Mouse (Mus musculus) embryonic facial prominence, embryonic 12.5 days (tissue): ENCODE data around the gene Nck2. TPM values are rescaled to one million over a fixed set of nuclear protein-coding genes. Genes with fewer than 3 reads are reported as not detected.
A peak's percentile ranks its signal among the peaks of the same experiment; 100 is the strongest.
"Not testable (repeated sequence)": the region's sequence is repeated elsewhere in the genome, so short reads cannot be mapped to it uniquely, and the experiment has no call there.

Experiments used
- ATAC-seq: fragments of 200-750 bp; cut with Nextera tagmentation; 2 replicates; pipeline ENCODE4 v1.8.0; 2017; ENCODE audit not compliant: insufficient number of reproducible peaks, insufficient read depth, low FRiP score, low TSS enrichment
- H3K27ac ChIP-seq: fragments of 300-500 bp; sonication (generic); 2 replicates; pipeline ENCODE4 v1.5.1; 2016; ENCODE audit warnings: mild to moderate bottlenecking
- H3K27me3 ChIP-seq: fragments of 300-500 bp; sonication (generic); 2 replicates; pipeline ENCODE4 v1.6.1; 2016; ENCODE audit warnings: mild to moderate bottlenecking, moderate library complexity
- H3K36me3 ChIP-seq: fragments of 300-500 bp; sonication (generic); 2 replicates; pipeline ENCODE4 v1.6.1; 2016; ENCODE audit warnings: mild to moderate bottlenecking
- H3K4me1 ChIP-seq: fragments of 300-500 bp; sonication (generic); 2 replicates; pipeline ENCODE4 v1.6.1; 2016
- H3K4me2 ChIP-seq: fragments of 300-500 bp; sonication (generic); replicated peaks from 2 replicates; pipeline ENCODE4 v1.6.1; 2016; ENCODE audit warnings: mild to moderate bottlenecking, moderate library complexity
- H3K4me3 ChIP-seq: fragments of 300-500 bp; sonication (generic); 2 replicates; pipeline ENCODE4 v1.5.1; 2016; ENCODE audit warnings: mild to moderate bottlenecking
- H3K9ac ChIP-seq: fragments of 300-500 bp; sonication (generic); 2 replicates; pipeline ENCODE4 v1.6.1; 2016; ENCODE audit warnings: mild to moderate bottlenecking, moderate library complexity
- H3K9me3 ChIP-seq: fragments of 300-500 bp; sonication (generic); 2 replicates; pipeline ENCODE4 v1.6.1; 2016; ENCODE audit warnings: mild to moderate bottlenecking, moderate library complexity
- WGBS: fragments of 180-500 bp; shearing (Covaris S2); methylation state at CpG from one replicate; pipeline ENCODE4 v1.1.7; 2016; 5-methylcytosine and 5-hydroxymethylcytosine counted together
- polyA plus RNA-seq: library from polyadenylated mRNA; unstranded; fragments of >200 nt; fragmentation: Nextera tagmentation; extraction: Ambion mirVana; gene quantifications from 2 replicates; pipeline ENCODE4 v1.2.1, GENCODE M21; 2016

Nck2 gene
- polyA plus RNA-seq, 1 experiment from 2014 or later: 62.5 TPM

DNA sequence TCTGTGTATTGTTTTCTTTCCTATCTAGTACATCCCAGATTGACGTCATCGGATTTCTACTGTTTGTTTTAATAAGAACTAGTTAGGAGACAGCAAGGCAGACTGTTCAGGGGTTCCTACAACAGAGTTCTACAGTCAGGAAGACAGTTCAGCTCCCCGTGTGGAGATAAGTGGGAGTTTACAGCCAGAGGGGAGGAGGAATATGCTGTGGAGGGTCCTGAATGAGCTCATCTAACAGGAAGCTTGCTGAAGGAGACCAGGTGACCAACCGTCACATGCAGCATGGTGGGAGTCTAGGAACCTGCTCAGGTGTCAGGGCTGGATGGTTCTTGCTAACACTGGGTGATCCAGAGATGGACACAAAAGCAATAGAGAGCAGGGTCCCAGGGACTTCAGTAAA is 87.9 kb downstream of the Nck2 start:
- no peak overlapping the region for H3K4me2 ChIP-seq
- no peaks in the 10 kb centered on the region for H3K9me3 ChIP-seq
- H3K27ac ChIP-seq: no peak overlapping the region
- H3K27me3 ChIP-seq: no peaks in the 10 kb centered on the region
- peaks cover 7% of the 10 kb centered on the region; the same call in 1 of the 2 replicates for H3K4me1 ChIP-seq
- no peak overlapping the region for H3K4me3 ChIP-seq
- ATAC-seq: 0 out of 2 replicates have a peak, but pooled peaks have one; percentile 15
- 55% methylated on average over 4 of the region's 4 CpGs for WGBS
- H3K36me3 ChIP-seq: peaks cover 13% of the 10 kb centered on the region; the same call in 1 of the 2 replicates
- no peak overlapping the region for H3K9ac ChIP-seq

DNA sequence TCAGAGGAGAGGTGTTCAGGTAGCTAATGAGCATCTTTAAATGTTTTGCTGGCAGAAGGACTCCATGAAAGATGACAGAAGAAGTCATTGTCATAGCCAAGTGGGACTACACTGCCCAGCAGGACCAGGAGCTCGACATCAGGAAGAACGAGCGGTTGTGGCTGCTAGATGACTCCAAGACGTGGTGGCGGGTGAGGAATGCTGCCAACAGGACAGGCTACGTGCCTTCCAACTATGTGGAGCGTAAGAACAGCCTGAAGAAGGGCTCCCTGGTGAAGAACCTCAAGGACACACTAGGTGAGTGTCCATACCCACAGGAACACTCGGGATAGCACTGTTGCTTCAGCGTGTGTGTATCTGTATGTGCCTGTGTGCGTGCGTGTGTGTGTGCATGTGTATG is 89.1 kb downstream of the Nck2 start:
- H3K9ac ChIP-seq, ATAC-seq, H3K4me2 ChIP-seq, H3K27me3 ChIP-seq, H3K4me3 ChIP-seq, H3K4me1 ChIP-seq, H3K27ac ChIP-seq, H3K9me3 ChIP-seq: not testable (repeated sequence)
- H3K36me3 ChIP-seq: peaks cover 13% of the 10 kb centered on the region; the same call in 1 of the 2 replicates
- WGBS: 95% methylated on average over 11 of the region's 11 CpGs

DNA sequence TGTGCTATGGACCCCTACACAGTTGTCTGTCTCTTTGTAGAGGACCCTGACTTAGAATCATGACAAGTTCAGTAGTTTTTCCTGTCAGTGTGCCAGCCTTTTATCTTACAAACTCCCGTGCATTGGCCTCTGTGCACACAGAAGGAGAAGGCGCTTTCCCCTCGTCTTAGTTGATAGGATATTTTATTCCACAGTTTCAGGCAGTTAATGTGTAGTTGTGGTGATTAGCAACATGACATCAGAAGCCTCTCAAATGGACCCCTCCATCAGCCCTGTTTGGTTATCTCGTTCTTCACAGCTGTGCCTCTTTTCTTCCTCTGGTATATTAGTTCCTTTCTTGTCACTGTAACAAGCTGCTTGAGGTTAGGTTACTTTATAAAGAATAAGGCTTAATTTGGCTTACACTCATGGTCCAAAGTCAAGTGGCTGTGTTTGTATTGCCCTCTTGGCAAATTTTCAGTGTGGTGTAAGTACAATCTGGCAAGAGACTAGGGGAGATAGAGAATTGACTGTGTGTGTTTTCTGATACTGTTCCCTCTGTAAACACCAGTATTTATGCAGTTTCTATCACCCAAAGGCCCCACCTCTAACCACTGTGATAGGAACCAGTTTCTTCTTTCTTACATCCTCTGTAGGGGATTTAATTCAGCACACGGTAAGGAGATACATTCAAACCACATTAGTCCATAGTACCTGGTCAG is 89.8 kb downstream of the Nck2 start:
- WGBS: 87% methylated on average over 5 of the region's 5 CpGs
- H3K36me3 ChIP-seq: peaks cover 13% of the 10 kb centered on the region; the same call in 1 of the 2 replicates
- H3K4me3 ChIP-seq: no peak overlapping the region
- H3K4me2 ChIP-seq: no peak overlapping the region
- H3K9me3 ChIP-seq: no peaks in the 10 kb centered on the region
- H3K27me3 ChIP-seq: no peaks in the 10 kb centered on the region
- H3K27ac ChIP-seq: no peak overlapping the region
- no peak overlapping the region for H3K9ac ChIP-seq
- no peak for ATAC-seq
- peaks cover 7% of the 10 kb centered on the region; the same call in 1 of the 2 replicates for H3K4me1 ChIP-seq

DNA sequence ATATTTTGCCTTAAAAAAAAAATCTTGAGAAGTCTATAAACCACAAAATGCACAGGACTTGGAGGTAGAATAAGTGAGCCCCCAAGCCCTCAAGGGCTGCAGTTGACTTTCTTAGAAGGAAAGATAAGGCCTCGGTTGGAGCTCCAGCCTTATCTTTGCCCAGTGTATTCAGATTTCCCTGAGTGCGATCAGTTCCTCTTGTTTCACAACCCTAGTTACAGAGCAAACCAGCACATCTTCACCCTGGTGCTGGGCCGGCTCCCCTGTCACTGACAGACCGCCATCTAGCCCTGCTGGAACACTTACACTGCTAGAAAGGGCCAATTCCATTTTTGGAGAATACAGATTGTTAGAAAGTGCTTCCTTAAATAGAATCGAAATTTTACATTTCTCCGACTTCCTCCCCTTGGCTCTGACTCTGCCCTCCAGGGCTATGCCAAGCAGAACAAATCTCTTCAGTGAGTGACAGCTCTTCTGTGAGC is 91.2 kb downstream of the Nck2 start:
- Histone ChIP-seq H3K9me3 (no peaks in the 10 kb centered on the region), H3K9ac (no peak overlapping the region), H3K4me1 (peaks cover 7% of the 10 kb centered on the region; the same call in 1 of the 2 replicates), H3K27me3 (no peaks in the 10 kb centered on the region), H3K4me3 (no peak overlapping the region), H3K4me2 (no peak overlapping the region), H3K36me3 (peaks cover 13% of the 10 kb centered on the region; the same call in 1 of the 2 replicates), H3K27ac (no peak overlapping the region)
- no peak for ATAC-seq
- WGBS: 87% methylated on average over 6 of the region's 6 CpGs

DNA sequence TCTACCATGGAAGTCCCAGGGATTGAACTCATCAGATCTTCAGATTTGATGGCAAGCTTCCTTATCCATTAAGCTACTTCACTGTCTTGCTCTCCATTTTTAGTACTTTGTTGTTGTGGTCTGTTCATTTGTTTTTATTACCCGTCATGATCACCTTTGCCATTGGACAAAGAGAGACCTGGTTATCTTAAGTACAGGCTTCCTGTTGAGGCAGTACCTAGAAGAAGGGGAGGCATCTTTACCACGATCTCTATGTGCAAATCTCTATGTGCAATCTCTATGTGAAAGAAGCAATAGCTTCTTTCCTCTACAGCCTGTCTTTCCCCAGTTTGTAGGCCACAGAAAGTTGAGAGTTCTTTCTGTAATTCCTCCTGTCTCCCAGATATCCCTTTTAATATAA is 91.9 kb downstream of the Nck2 start:
- no peak for ATAC-seq
- Histone ChIP-seq H3K9me3 (no peaks in the 10 kb centered on the region), H3K27me3 (no peaks in the 10 kb centered on the region), H3K4me1 (peaks cover 7% of the 10 kb centered on the region; the same call in 1 of the 2 replicates), H3K4me3 (no peak overlapping the region), H3K27ac (no peak overlapping the region), H3K4me2 (no peak overlapping the region), H3K36me3 (peaks cover 13% of the 10 kb centered on the region; the same call in 1 of the 2 replicates), H3K9ac (no peak overlapping the region)
- 97% methylated on average over 2 of the region's 2 CpGs for WGBS

DNA sequence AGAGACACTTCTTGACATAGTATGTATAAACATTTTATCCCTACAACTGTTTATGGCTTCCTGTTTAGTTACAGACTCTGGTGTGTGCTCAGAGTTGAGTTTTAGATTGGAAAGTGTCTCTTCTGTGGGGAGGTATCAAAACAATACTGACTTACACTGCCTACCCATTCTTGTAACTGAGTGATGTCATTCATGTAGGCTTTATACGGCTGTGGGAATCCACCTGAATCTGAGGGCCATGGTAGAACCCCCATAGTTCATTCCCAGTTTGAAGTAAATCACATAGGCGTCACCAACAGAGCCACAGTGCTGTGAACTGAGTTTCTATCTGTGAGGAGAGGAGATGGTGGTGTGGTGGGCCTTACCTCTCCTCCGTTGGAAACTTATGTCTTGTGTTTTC is 92.6 kb downstream of the Nck2 start:
- WGBS: 90% methylated on average over 3 of the region's 3 CpGs
- no peaks in the 10 kb centered on the region for H3K27me3 ChIP-seq
- H3K9ac ChIP-seq: no peak overlapping the region
- H3K9me3 ChIP-seq: no peaks in the 10 kb centered on the region
- no peak overlapping the region for H3K4me2 ChIP-seq
- no peak for ATAC-seq
- H3K4me1 ChIP-seq: peaks cover 5% of the 10 kb centered on the region; the same call in 1 of the 2 replicates
- no peak overlapping the region for H3K27ac ChIP-seq
- H3K4me3 ChIP-seq: no peak overlapping the region
- H3K36me3 ChIP-seq: peaks cover 13% of the 10 kb centered on the region; the same call in 1 of the 2 replicates

DNA sequence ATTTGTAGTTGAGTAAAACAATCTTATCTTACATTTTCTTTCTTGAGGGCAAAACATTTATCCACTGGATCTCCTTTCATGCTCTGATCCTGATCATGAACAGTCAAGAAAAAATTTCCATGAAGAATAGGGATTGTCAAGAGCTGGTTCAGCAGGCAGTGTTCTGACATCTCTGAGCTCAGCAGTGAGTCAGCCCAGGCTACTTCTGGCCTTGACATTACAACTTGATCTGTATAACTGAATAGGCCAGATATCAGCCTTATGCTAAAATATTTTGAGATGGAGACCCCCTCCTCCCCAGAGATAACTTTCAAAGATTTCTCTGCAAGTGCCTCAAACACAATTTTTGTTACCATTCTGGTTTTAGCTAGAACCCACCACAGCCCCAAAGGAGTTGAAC is 93.1 kb downstream of the Nck2 start:
- Histone ChIP-seq H3K36me3 (peaks cover 13% of the 10 kb centered on the region; the same call in 1 of the 2 replicates), H3K27me3 (no peaks in the 10 kb centered on the region), H3K4me3 (no peak overlapping the region), H3K27ac (no peak overlapping the region), H3K4me2 (no peak overlapping the region), H3K9ac (no peak overlapping the region), H3K9me3 (no peaks in the 10 kb centered on the region), H3K4me1 (0 out of 2 replicates have a peak, but pooled peaks cover under 1% of the 10 kb centered on the region)
- ATAC-seq: no peak

DNA sequence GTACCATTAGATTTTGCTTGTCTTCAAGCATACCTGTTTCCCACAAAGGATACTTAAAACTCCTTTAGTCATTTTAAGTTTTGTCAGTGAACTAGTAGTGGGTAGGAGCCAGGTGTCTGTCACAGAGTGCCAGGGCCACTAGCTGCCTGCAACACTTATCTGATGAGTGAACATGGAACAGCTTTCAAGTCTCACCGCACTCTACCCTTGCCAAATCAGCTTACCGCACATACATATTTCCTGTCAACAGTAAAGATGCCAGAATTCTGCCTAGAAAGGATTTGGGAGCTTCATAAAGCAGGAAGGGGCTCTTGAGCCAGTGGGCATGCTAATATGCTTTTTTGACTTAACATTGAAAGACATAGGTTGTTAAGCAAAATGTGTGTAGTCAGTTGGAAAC is 94.3 kb downstream of the Nck2 start:
- no peaks in the 10 kb centered on the region for H3K9me3 ChIP-seq
- H3K4me1 ChIP-seq: no peaks in the 10 kb centered on the region
- H3K9ac ChIP-seq: no peak overlapping the region
- H3K4me2 ChIP-seq: no peak overlapping the region
- H3K27me3 ChIP-seq: no peaks in the 10 kb centered on the region
- H3K27ac ChIP-seq: no peak overlapping the region
- H3K36me3 ChIP-seq: peaks cover 11% of the 10 kb centered on the region; the same call in 1 of the 2 replicates
- ATAC-seq: no peak
- no peak overlapping the region for H3K4me3 ChIP-seq
- WGBS: 90% methylated on average over 2 of the region's 2 CpGs

DNA sequence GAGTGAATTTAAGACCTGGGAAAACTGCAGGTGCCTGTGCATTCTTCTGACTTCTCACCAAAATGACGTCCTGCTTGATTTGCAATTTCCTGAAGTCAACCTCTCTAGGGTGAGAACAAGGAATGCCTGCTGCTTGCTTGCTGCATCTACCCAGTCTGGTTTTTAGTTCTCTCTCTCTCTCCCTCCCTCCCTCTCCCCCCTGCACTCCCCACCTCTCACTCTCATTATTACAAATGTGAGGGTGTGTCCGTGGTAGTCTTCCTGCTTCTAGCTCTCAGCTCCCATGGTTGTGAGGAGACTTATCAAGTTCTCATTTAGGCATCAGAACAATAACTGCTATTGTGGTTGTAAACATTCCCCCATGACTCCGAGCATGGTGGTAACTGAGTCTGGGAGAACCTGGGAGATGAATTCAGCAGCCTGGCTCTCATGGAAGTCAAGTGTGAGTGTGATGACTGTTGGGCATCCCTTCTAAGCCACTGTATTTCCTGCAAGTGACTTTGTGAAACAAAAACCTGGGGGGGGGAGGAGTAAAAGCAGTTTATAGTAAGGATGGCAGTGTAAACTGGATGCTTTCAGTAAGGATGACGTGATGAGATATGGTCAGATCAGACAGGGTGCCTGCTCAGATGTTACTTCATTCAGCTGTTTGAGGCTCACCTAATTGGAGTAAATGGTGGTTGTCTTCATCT is 95.5 kb downstream of the Nck2 start:
- no peak for ATAC-seq
- WGBS: 64% methylated on average over 4 of the region's 4 CpGs
- Histone ChIP-seq H3K4me2 (no peak overlapping the region), H3K27ac (no peak overlapping the region), H3K4me1 (no peaks in the 10 kb centered on the region), H3K36me3 (peaks cover under 1% of the 10 kb centered on the region; the same call in 1 of the 2 replicates), H3K27me3 (no peaks in the 10 kb centered on the region), H3K9ac (no peak overlapping the region), H3K9me3 (no peaks in the 10 kb centered on the region), H3K4me3 (no peak overlapping the region)

DNA sequence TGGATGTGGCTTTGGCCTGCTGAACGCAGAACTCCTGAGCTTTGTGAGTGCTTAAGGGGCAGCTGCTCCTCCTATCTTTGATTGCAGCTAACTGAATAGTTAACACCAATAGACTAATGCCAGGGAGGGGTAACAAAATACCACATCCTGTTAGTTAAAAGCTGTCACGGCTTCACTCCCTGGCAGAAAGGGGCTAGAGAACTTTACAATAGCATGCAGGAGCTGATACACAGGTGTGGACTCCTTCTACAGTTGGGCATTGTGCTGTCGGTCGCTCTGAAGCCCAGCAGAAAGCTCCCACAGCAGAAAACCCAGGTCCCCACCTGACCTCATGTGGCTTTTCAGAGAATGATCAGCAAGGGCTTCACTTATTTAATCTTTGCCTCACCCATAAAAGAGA is 98.0 kb downstream of the Nck2 start:
- 0 out of 2 replicates have a peak, but pooled peaks cover 4% of the 10 kb centered on the region for H3K36me3 ChIP-seq
- 76% methylated on average over 4 of the region's 4 CpGs for WGBS
- no peak overlapping the region for H3K27ac ChIP-seq
- H3K27me3 ChIP-seq: no peaks in the 10 kb centered on the region
- no peaks in the 10 kb centered on the region for H3K9me3 ChIP-seq
- no peak overlapping the region for H3K4me3 ChIP-seq
- H3K9ac ChIP-seq: no peak overlapping the region
- no peak overlapping the region for H3K4me2 ChIP-seq
- 0 out of 2 replicates have a peak, but pooled peaks cover 6% of the 10 kb centered on the region for H3K4me1 ChIP-seq
- ATAC-seq: no peak

DNA sequence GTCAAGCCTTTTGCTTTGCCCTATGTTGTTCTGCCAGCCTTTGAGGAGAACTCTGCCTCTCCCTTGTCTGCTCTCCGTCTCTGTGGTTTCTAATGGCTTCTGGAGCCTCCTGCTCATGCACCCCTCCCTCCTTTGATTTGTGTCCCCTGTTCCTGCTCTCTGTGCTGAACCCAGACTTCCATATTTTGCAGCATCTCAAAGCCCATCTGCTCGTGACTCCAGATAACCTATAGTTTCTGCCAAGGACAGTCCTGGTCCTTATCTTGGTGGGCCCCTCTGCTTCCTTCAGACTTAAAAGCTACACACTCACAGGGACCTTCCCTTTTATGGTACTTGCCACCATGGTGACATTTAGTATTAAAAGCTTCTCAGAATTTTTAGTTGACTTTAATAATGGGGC is 103.3 kb downstream of the Nck2 start:
- ATAC-seq: no peak
- 79% methylated on average over 2 of the region's 2 CpGs for WGBS
- Histone ChIP-seq H3K27ac (no peak overlapping the region), H3K4me1 (peaks cover 20% of the 10 kb centered on the region), H3K4me3 (no peak overlapping the region), H3K27me3 (no peaks in the 10 kb centered on the region), H3K4me2 (no peak overlapping the region), H3K9me3 (no peaks in the 10 kb centered on the region), H3K9ac (no peak overlapping the region), H3K36me3 (0 out of 2 replicates have a peak, but pooled peaks cover 4% of the 10 kb centered on the region)

DNA sequence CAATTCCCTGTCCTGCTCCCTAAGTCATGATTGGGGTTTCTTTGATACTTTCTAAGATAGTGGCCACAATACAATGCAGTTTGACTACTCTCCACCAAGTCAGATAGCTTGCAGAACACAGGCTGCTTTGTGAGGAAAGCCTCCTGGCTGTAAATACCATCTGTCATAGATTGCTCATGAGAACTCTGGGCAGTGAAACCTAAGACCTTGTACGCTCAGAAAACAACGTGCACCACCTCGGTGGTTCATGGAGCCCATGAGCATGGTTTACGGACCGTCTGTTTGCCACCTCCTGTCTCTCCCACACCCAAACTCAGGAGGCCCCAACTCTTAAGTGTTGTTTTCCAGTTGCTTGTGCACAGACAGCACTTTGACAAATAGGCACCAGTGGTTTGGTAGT is 104.4 kb downstream of the Nck2 start:
- no peak overlapping the region for H3K27ac ChIP-seq
- ATAC-seq: no peak

More for the DNA sequence above, 104.4 kb downstream of the Nck2 start:
- no peak overlapping the region for H3K9ac ChIP-seq
- H3K4me3 ChIP-seq: no peak overlapping the region
- 26% methylated on average over 5 of the region's 5 CpGs for WGBS
- no peaks in the 10 kb centered on the region for H3K27me3 ChIP-seq
- no peak overlapping the region for H3K4me2 ChIP-seq
- peaks cover 20% of the 10 kb centered on the region for H3K4me1 ChIP-seq
- H3K36me3 ChIP-seq: peaks cover 7% of the 10 kb centered on the region; the same call in 1 of the 2 replicates
- H3K9me3 ChIP-seq: no peaks in the 10 kb centered on the region
